Mouse (Mus musculus): Measurements from ENCODE around the gene Rasl2-9. TPM values are rescaled to one million over a fixed set of nuclear protein-coding genes. Genes with fewer than 3 reads are reported as not detected.

The Rasl2-9 gene
- total and polyA plus RNA-seq, 2 experiments from 2014 or later, result 1.1 to 6.5 TPM

DNA sequence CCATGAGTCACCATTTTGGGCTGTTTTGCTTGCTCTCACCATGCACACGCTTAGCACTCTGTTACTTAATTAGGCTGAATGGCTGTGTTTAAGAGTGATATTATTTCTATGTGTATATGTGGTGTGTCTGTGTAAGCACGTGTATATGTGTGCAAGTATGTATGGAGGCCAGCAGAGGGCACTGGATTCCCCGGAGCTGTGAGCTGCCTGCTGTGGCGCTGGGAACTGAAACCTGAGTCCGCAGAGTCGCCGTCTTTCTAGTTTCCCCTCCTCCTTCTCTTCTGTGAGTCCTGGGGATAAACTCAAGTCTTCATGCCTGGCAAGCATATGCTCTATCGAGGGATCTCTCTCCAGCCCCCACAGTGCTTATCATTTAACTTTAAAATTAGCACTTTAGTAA is 16.4 kb downstream of the Rasl2-9 start:
- DNase-seq (ENCODE audit: low spot score), result no peak
- Histone ChIP-seq H3K27ac (ENCODE audit: low read depth) (no peak overlapping the region), H3K36me3 (replicated peaks; ENCODE audit: control insufficient read depth, insufficient read depth, low read length) (no peaks in the 10 kb centered on the region), H3K4me1 (ENCODE audit: control insufficient read depth, insufficient read depth) (no peaks in the 10 kb centered on the region), H3K9me3 (replicated peaks; ENCODE audit: control insufficient read depth, low read length) (no peaks in the 10 kb centered on the region), H3K4me3 (ENCODE audit: low read depth, low read length) (no peak overlapping the region), H3K9ac (replicated peaks; ENCODE audit: low read depth, low read length) (no peak overlapping the region), H3K27me3 (ENCODE audit: control insufficient read depth, insufficient read depth, low read length) (no peaks in the 10 kb centered on the region), H3K4me2 (ENCODE audit: low read depth, low read length) (no peak overlapping the region)
- TF ChIP-seq EP300 (IDR thresholded peaks at IDR 0.05; ENCODE audit: low read depth) (no peak), CTCF (IDR thresholded peaks at IDR 0.05; ENCODE audit: low read depth) (no peak)
- ATAC-seq (ENCODE audit: insufficient read depth, low read depth), result no peak
- 78% methylated on average over 8 of the region's 8 CpGs for WGBS

DNA sequence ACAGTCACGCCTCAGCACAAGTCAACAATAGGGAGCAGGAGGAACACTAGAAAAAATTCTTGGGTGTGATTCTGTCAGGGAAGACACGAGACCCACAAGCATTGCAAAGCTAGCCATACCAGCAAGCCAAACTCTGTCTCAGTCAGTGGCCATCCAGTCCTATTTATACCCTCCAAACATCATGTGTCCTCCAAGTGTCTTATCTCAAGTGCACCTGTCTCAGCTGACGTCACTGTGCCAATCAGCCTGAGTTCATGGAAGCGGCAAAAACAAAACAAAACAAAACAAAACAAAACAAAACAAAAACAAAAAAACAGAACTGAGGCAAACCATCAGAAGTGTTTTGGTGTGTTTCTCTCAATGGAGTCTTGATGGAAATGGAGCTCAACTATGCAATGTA is 17.5 kb downstream of the Rasl2-9 start:
- TF ChIP-seq EP300 (IDR thresholded peaks at IDR 0.05; ENCODE audit: low read depth) (no peak), CTCF (IDR thresholded peaks at IDR 0.05; ENCODE audit: low read depth) (no peak)
- 42% methylated on average over 4 of the region's 4 CpGs for WGBS
- H3K27ac ChIP-seq (ENCODE audit: low read depth), result 0 out of 2 replicates have a peak overlapping the region, but pooled peaks have one; percentile 11
- no peak overlapping the region for H3K9ac ChIP-seq (replicated peaks; ENCODE audit: low read depth, low read length)
- no peak overlapping the region for H3K4me2 ChIP-seq (ENCODE audit: low read depth, low read length)
- DNase-seq (ENCODE audit: low spot score), result peak; percentile 17
- H3K36me3 ChIP-seq (replicated peaks; ENCODE audit: control insufficient read depth, insufficient read depth, low read length), result no peaks in the 10 kb centered on the region
- peak; percentile 71 for ATAC-seq (ENCODE audit: insufficient read depth, low read depth)
- H3K27me3 ChIP-seq (ENCODE audit: control insufficient read depth, insufficient read depth, low read length), result no peaks in the 10 kb centered on the region
- H3K4me3 ChIP-seq (ENCODE audit: low read depth, low read length), result no peak overlapping the region
- no peaks in the 10 kb centered on the region for H3K4me1 ChIP-seq (ENCODE audit: control insufficient read depth, insufficient read depth)
- H3K9me3 ChIP-seq (replicated peaks; ENCODE audit: control insufficient read depth, low read length), result no peaks in the 10 kb centered on the region

DNA sequence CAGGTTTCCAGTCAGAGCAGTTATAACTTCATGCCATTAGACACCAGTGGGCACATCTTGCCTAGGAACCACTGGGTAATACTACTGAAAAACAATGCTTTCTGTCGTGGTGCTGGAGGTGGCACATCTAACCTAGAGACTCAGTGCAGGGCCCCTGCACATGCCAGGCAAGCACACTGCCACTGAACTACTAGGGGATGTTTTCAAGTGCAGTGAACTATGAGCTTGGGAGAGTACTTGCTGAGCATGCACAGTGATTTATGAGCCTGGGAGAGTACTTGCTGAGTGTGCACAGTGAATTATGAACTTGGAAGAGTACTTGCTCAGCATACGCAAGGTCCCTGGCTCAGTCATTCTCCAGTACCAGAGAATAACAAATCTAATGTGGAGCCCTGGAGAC is 23.2 kb downstream of the Rasl2-9 start:
- no peak overlapping the region for H3K4me2 ChIP-seq (ENCODE audit: low read depth, low read length)
- H3K27me3 ChIP-seq (ENCODE audit: control insufficient read depth, insufficient read depth, low read length), result no peaks in the 10 kb centered on the region
- no peak overlapping the region for H3K4me3 ChIP-seq (ENCODE audit: low read depth, low read length)
- WGBS, result 82% methylated on average over 2 of the region's 2 CpGs
- DNase-seq (ENCODE audit: low spot score), result no peak
- peaks cover 10% of the 10 kb centered on the region for H3K36me3 ChIP-seq (replicated peaks; ENCODE audit: control insufficient read depth, insufficient read depth, low read length)
- no peak overlapping the region for H3K27ac ChIP-seq (ENCODE audit: low read depth)
- no peak for TF ChIP-seq EP300 (IDR thresholded peaks at IDR 0.05; ENCODE audit: low read depth)
- no peak for TF ChIP-seq CTCF (IDR thresholded peaks at IDR 0.05; ENCODE audit: low read depth)
- ATAC-seq (ENCODE audit: insufficient read depth, low read depth), result no peak
- H3K4me1 ChIP-seq (ENCODE audit: control insufficient read depth, insufficient read depth), result no peaks in the 10 kb centered on the region
- H3K9me3 ChIP-seq (replicated peaks; ENCODE audit: control insufficient read depth, low read length), result no peaks in the 10 kb centered on the region
- no peak overlapping the region for H3K9ac ChIP-seq (replicated peaks; ENCODE audit: low read depth, low read length)

DNA sequence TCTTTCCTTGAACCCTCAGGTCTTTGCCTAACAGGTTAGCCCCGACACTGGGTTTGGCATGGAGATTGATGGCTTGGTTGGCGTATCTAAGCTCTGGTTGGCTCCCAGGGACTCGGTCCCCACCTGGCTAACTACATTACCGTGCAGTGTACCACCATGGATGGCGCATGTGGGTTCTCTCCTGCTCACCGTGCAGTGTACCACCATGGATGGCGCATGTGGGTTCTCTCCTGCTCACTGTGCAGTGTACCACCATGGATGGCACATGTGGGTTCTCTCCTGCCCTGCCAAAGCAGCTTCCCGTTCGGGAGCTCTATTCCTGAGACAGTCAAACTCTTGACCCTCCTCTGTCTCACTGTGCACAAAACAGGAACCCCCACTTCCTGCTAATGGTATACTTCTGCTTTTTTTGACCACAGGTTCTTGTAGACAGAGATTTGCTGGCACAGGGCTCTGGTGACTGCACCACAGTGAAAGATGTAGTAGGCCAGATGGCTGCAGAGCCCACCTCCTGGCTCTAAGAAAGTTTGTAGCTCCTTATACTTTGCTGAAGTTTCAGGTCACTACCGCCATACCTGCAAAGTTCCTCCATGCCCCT is 24.6 kb downstream of the Rasl2-9 start:
- peaks cover 24% of the 10 kb centered on the region for H3K36me3 ChIP-seq (replicated peaks; ENCODE audit: control insufficient read depth, insufficient read depth, low read length)
- no peak overlapping the region for H3K27ac ChIP-seq (ENCODE audit: low read depth)
- no peaks in the 10 kb centered on the region for H3K27me3 ChIP-seq (ENCODE audit: control insufficient read depth, insufficient read depth, low read length)
- no peak overlapping the region for H3K4me3 ChIP-seq (ENCODE audit: low read depth, low read length)
- no peaks in the 10 kb centered on the region for H3K9me3 ChIP-seq (replicated peaks; ENCODE audit: control insufficient read depth, low read length)
- no peak overlapping the region for H3K9ac ChIP-seq (replicated peaks; ENCODE audit: low read depth, low read length)
- H3K4me1 ChIP-seq (ENCODE audit: control insufficient read depth, insufficient read depth), result no peaks in the 10 kb centered on the region
- H3K4me2 ChIP-seq (ENCODE audit: low read depth, low read length), result no peak overlapping the region
- TF ChIP-seq CTCF (IDR thresholded peaks at IDR 0.05; ENCODE audit: low read depth), result no peak
- no peak for TF ChIP-seq EP300 (IDR thresholded peaks at IDR 0.05; ENCODE audit: low read depth)
- DNase-seq (ENCODE audit: low spot score), result no peak
- 79% methylated on average over 10 of the region's 10 CpGs for WGBS
- ATAC-seq (ENCODE audit: insufficient read depth, low read depth), result no peak

DNA sequence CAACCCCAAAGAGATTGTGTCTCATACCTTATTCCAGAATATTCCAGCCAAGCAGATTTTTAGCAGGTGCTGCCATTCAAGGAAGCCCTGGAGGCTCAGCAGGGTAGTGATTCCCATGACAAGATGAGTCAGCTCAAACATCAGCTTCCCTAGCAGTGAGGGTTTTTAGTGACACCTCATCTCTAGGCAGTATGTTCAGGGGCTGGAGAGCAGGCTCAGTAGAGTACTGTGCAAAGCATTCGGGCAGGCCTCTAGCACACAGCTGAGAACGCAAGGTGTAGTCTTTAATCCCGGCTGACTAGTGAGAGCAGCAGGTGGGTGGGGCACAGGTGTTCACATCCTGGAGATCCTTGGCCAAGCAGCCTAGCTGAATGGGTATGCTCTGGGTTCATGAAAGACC is 26.0 kb downstream of the Rasl2-9 start:
- H3K9ac ChIP-seq (replicated peaks; ENCODE audit: low read depth, low read length), result no peak overlapping the region
- H3K4me2 ChIP-seq (ENCODE audit: low read depth, low read length), result no peak overlapping the region
- peaks cover 38% of the 10 kb centered on the region for H3K36me3 ChIP-seq (replicated peaks; ENCODE audit: control insufficient read depth, insufficient read depth, low read length)
- H3K27me3 ChIP-seq (ENCODE audit: control insufficient read depth, insufficient read depth, low read length), result no peaks in the 10 kb centered on the region
- WGBS, result 74% methylated on average over 3 of the region's 3 CpGs
- H3K4me1 ChIP-seq (ENCODE audit: control insufficient read depth, insufficient read depth), result no peaks in the 10 kb centered on the region
- TF ChIP-seq EP300 (IDR thresholded peaks at IDR 0.05; ENCODE audit: low read depth) (no peak), CTCF (IDR thresholded peaks at IDR 0.05; ENCODE audit: low read depth) (no peak)
- H3K4me3 ChIP-seq (ENCODE audit: low read depth, low read length), result no peak overlapping the region
- DNase-seq (ENCODE audit: low spot score) (no peak), ATAC-seq (ENCODE audit: insufficient read depth, low read depth) (no peak)
- no peak overlapping the region for H3K27ac ChIP-seq (ENCODE audit: low read depth)
- H3K9me3 ChIP-seq (replicated peaks; ENCODE audit: control insufficient read depth, low read length), result no peaks in the 10 kb centered on the region

DNA sequence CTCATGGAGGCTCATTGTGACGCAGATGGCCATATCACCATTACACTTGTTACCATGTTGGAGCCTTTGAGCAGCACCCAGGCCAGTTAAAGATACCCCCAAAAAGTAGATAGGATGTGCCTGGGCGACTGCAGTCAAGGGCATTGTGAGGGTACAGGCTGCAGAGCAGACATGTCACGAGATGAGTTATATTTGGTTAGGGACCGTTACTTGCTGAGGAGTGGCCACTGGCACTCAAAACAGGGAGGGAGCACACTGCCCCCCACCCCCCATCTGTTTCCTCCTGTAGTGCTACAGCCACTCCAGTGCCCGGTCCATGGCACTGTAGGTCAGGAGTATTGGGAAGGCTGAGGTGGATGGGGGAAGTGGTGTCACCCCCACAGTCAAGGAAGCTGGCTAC is 27.0 kb downstream of the Rasl2-9 start:
- TF ChIP-seq EP300 (IDR thresholded peaks at IDR 0.05; ENCODE audit: low read depth) (peak; percentile 46; the same call in 1 of the 2 replicates), CTCF (IDR thresholded peaks at IDR 0.05; ENCODE audit: low read depth) (no peak)
- H3K27ac ChIP-seq (ENCODE audit: low read depth), result peak overlapping the region; percentile 30; the same call in 1 of the 2 replicates
- ATAC-seq (ENCODE audit: insufficient read depth, low read depth), result no peak
- no peak overlapping the region for H3K9ac ChIP-seq (replicated peaks; ENCODE audit: low read depth, low read length)
- 60% methylated on average over 5 of the region's 5 CpGs for WGBS
- no peak overlapping the region for H3K4me2 ChIP-seq (ENCODE audit: low read depth, low read length)
- no peaks in the 10 kb centered on the region for H3K9me3 ChIP-seq (replicated peaks; ENCODE audit: control insufficient read depth, low read length)
- H3K4me1 ChIP-seq (ENCODE audit: control insufficient read depth, insufficient read depth), result no peaks in the 10 kb centered on the region
- H3K4me3 ChIP-seq (ENCODE audit: low read depth, low read length), result no peak overlapping the region
- H3K36me3 ChIP-seq (replicated peaks; ENCODE audit: control insufficient read depth, insufficient read depth, low read length), result peaks cover 48% of the 10 kb centered on the region
- no peaks in the 10 kb centered on the region for H3K27me3 ChIP-seq (ENCODE audit: control insufficient read depth, insufficient read depth, low read length)
- no peak for DNase-seq (ENCODE audit: low spot score)
